Mouse (Mus musculus) limb, embryonic 10.5 days (tissue): ENCODE measurements around the gene Snx10. TPM values are rescaled to one million over a fixed set of nuclear protein-coding genes. Genes with fewer than 3 reads are reported as not detected.

Source experiments
- DNase-seq: peaks from one replicate; pipeline ENCODE4 v3.0.0-alpha.2; 2017; ENCODE audit warnings: low spot score
- H3K27ac ChIP-seq: fragments of 300-500 bp; sonication (generic); 2 replicates; pipeline ENCODE4 v1.5.1; 2016; ENCODE audit warnings: mild to moderate bottlenecking
- H3K27me3 ChIP-seq: fragments of 300-500 bp; sonication (generic); 2 replicates; pipeline ENCODE4 v1.6.1; 2016; ENCODE audit warnings: low read depth, mild to moderate bottlenecking; ENCODE audit not compliant: poor library complexity, severe bottlenecking
- H3K36me3 ChIP-seq: fragments of 300-500 bp; sonication (generic); 2 replicates; pipeline ENCODE4 v1.6.1; 2016; ENCODE audit warnings: mild to moderate bottlenecking, moderate library complexity
- H3K4me1 ChIP-seq: fragments of 300-500 bp; sonication (generic); 2 replicates; pipeline ENCODE4 v1.6.1; 2016
- H3K4me3 ChIP-seq: fragments of 300-500 bp; sonication (generic); 2 replicates; pipeline ENCODE4 v1.5.1; 2016; ENCODE audit warnings: mild to moderate bottlenecking, moderate library complexity
- H3K9me3 ChIP-seq: fragments of 300-500 bp; sonication (generic); replicated peaks from 2 replicates; pipeline ENCODE4 v1.6.1; 2016; ENCODE audit warnings: mild to moderate bottlenecking
- WGBS: fragments of 180-500 bp; shearing (Covaris S2); methylation state at CpG from one replicate; pipeline ENCODE4 v1.1.7; 2016; 5-methylcytosine and 5-hydroxymethylcytosine counted together
- polyA plus RNA-seq: library from polyadenylated mRNA; unstranded; fragments of >200 nt; fragmentation: Nextera tagmentation; extraction: Ambion mirVana; gene quantifications from 2 replicates; pipeline ENCODE4 v1.2.1, GENCODE M21; 2016

Gene Snx10
- polyA plus RNA-seq, 1 experiment from 2014 or later = 14.6 TPM

- 0 out of 2 replicates have a peak, but pooled peaks cover under 1% of the 10 kb centered on the region for H3K27me3 ChIP-seq
- WGBS = 83% methylated on average over 9 of the region's 9 CpGs
These were observed 76.7 kb downstream of the Snx10 start for GRCm38 (mm10) chr6:51600412-51600811.

GRCm38 (mm10) chr6:51602341-51602740 lies 78.6 kb downstream of the Snx10 start:
- no peak for DNase-seq
- WGBS = 85% methylated on average over 1 of the region's 1 CpGs
- Histone ChIP-seq H3K4me1 (peaks cover 16% of the 10 kb centered on the region), H3K9me3 (no peaks in the 10 kb centered on the region), H3K4me3 (no peak overlapping the region), H3K27ac (no peak overlapping the region), H3K36me3 (no peaks in the 10 kb centered on the region), H3K27me3 (0 out of 2 replicates have a peak, but pooled peaks cover 9% of the 10 kb centered on the region)

More at GRCm38 (mm10) chr6:51600412-51600811, 76.7 kb downstream of the Snx10 start:
- Histone ChIP-seq H3K36me3 (no peaks in the 10 kb centered on the region), H3K9me3 (no peaks in the 10 kb centered on the region), H3K4me1 (peaks cover 25% of the 10 kb centered on the region), H3K27ac (peak overlapping the region; percentile 42; the same call in 1 of the 2 replicates), H3K4me3 (no peak overlapping the region)
- no peak for DNase-seq

GRCm38 (mm10) chr6:51603691-51604090 lies 80.0 kb downstream of the Snx10 start:
- no peak for DNase-seq

GRCm38 (mm10) chr6:51606245-51606644 lies 82.5 kb downstream of the Snx10 start:
- no peaks in the 10 kb centered on the region for H3K36me3 ChIP-seq
- peaks cover 24% of the 10 kb centered on the region; the same call in 1 of the 2 replicates for H3K27me3 ChIP-seq
- H3K4me3 ChIP-seq = no peak overlapping the region
- H3K27ac ChIP-seq = no peak overlapping the region
- H3K9me3 ChIP-seq = no peaks in the 10 kb centered on the region
- 88% methylated on average over 4 of the region's 4 CpGs for WGBS
- H3K4me1 ChIP-seq = 0 out of 2 replicates have a peak, but pooled peaks cover 3% of the 10 kb centered on the region
- no peak for DNase-seq

More at GRCm38 (mm10) chr6:51603691-51604090, 80.0 kb downstream of the Snx10 start:
- no peak overlapping the region for H3K4me3 ChIP-seq
- H3K27me3 ChIP-seq = 0 out of 2 replicates have a peak, but pooled peaks cover 14% of the 10 kb centered on the region
- H3K36me3 ChIP-seq = no peaks in the 10 kb centered on the region
- peaks cover 8% of the 10 kb centered on the region for H3K4me1 ChIP-seq
- whole genome bisulfite sequencing = 89% methylated on average over 10 of the region's 10 CpGs
- H3K27ac ChIP-seq = no peak overlapping the region
- H3K9me3 ChIP-seq = no peaks in the 10 kb centered on the region

GRCm38 (mm10) chr6:51606803-51607202 lies 83.1 kb downstream of the Snx10 start:
- H3K36me3 ChIP-seq = no peaks in the 10 kb centered on the region
- H3K4me3 ChIP-seq = no peak overlapping the region
- peaks cover 29% of the 10 kb centered on the region for H3K27me3 ChIP-seq
- 26% methylated on average over 7 of the region's 7 CpGs for WGBS
- 0 out of 2 replicates have a peak, but pooled peaks cover 3% of the 10 kb centered on the region for H3K4me1 ChIP-seq
- H3K27ac ChIP-seq = no peak overlapping the region
- no peaks in the 10 kb centered on the region for H3K9me3 ChIP-seq
- no peak for DNase-seq

- Histone ChIP-seq H3K27me3 (peaks cover 43% of the 10 kb centered on the region), H3K36me3 (no peaks in the 10 kb centered on the region), H3K9me3 (no peaks in the 10 kb centered on the region), H3K27ac (no peak overlapping the region), H3K4me1 (peaks cover 14% of the 10 kb centered on the region), H3K4me3 (no peak overlapping the region)
- 89% methylated on average over 4 of the region's 4 CpGs for whole genome bisulfite sequencing
- no peak for DNase-seq
These were observed 87.9 kb downstream of the Snx10 start for GRCm38 (mm10) chr6:51611621-51612020.

GRCm38 (mm10) chr6:51612371-51613051 lies 88.8 kb downstream of the Snx10 start:
- under 1% methylated on average over 53 of the region's 54 CpGs for WGBS
- Histone ChIP-seq H3K27ac (peak overlapping the region; percentile 82), H3K4me1 (peaks cover 14% of the 10 kb centered on the region), H3K36me3 (no peaks in the 10 kb centered on the region), H3K4me3 (peak overlapping the region; percentile 69), H3K9me3 (no peaks in the 10 kb centered on the region), H3K27me3 (peaks cover 40% of the 10 kb centered on the region)
- peak; percentile 73 for DNase-seq

GRCm38 (mm10) chr6:51613661-51614060 lies 90.0 kb downstream of the Snx10 start:
- no peak for DNase-seq
- Histone ChIP-seq H3K9me3 (no peaks in the 10 kb centered on the region), H3K4me3 (no peak overlapping the region), H3K36me3 (no peaks in the 10 kb centered on the region), H3K4me1 (peaks cover 14% of the 10 kb centered on the region), H3K27ac (no peak overlapping the region), H3K27me3 (peaks cover 36% of the 10 kb centered on the region)
- whole genome bisulfite sequencing = 79% methylated on average over 11 of the region's 11 CpGs

- Histone ChIP-seq H3K4me3 (no peak overlapping the region), H3K4me1 (no peaks in the 10 kb centered on the region), H3K9me3 (no peaks in the 10 kb centered on the region), H3K27ac (no peak overlapping the region), H3K36me3 (no peaks in the 10 kb centered on the region), H3K27me3 (no peaks in the 10 kb centered on the region)
- 94% methylated on average over 5 of the region's 5 CpGs for WGBS
- DNase-seq = no peak
These were observed 103.1 kb downstream of the Snx10 start for GRCm38 (mm10) chr6:51626843-51627242.

GRCm38 (mm10) chr6:51629671-51630070 lies 106.0 kb downstream of the Snx10 start:
- H3K27me3 ChIP-seq = no peaks in the 10 kb centered on the region
- H3K4me1 ChIP-seq = peaks cover 10% of the 10 kb centered on the region
- no peaks in the 10 kb centered on the region for H3K36me3 ChIP-seq
- H3K9me3 ChIP-seq = no peaks in the 10 kb centered on the region
- DNase-seq = no peak
- no peak overlapping the region for H3K4me3 ChIP-seq
- WGBS = 57% methylated on average over 3 of the region's 3 CpGs
- H3K27ac ChIP-seq = no peak overlapping the region

- DNase-seq = no peak
These were observed 106.5 kb downstream of the Snx10 start for GRCm38 (mm10) chr6:51630184-51630583.

GRCm38 (mm10) chr6:51632928-51633662 lies 109.4 kb downstream of the Snx10 start:
- Histone ChIP-seq H3K27ac (no peak overlapping the region), H3K4me1 (peaks cover 14% of the 10 kb centered on the region), H3K27me3 (no peaks in the 10 kb centered on the region), H3K36me3 (no peaks in the 10 kb centered on the region), H3K9me3 (no peaks in the 10 kb centered on the region), H3K4me3 (no peak overlapping the region)
- WGBS = 75% methylated on average over 4 of the region's 4 CpGs
- DNase-seq = no peak

More at GRCm38 (mm10) chr6:51630184-51630583, 106.5 kb downstream of the Snx10 start:
- Histone ChIP-seq H3K9me3 (no peaks in the 10 kb centered on the region), H3K36me3 (no peaks in the 10 kb centered on the region), H3K27ac (no peak overlapping the region), H3K4me3 (no peak overlapping the region), H3K4me1 (peaks cover 10% of the 10 kb centered on the region), H3K27me3 (no peaks in the 10 kb centered on the region)
- WGBS = 60% methylated on average over 2 of the region's 2 CpGs
